Mouse (Mus musculus) hindbrain, embryonic 13.5 days (tissue): Measurements from ENCODE around the gene Morn2. TPM values are rescaled to one million over a fixed set of nuclear protein-coding genes. Genes with fewer than 3 reads are reported as not detected.

Source experiments
- ATAC-seq: fragments of 200-750 bp; cut with Nextera tagmentation; 2 replicates; pipeline ENCODE4 v1.8.0; 2017; ENCODE audit warnings: moderate TSS enrichment; ENCODE audit not compliant: low FRiP score
- H3K27ac ChIP-seq: fragments of 300-500 bp; sonication (generic); 2 replicates; pipeline ENCODE4 v1.5.1; 2015; ENCODE audit warnings: inconsistent platforms, mild to moderate bottlenecking, moderate library complexity
- H3K27me3 ChIP-seq: fragments of 300-500 bp; sonication (generic); 2 replicates; pipeline ENCODE4 v1.6.1; 2015; ENCODE audit warnings: mild to moderate bottlenecking, inconsistent platforms
- H3K36me3 ChIP-seq: fragments of 300-500 bp; sonication (generic); 2 replicates; pipeline ENCODE4 v1.6.1; 2015; ENCODE audit warnings: mild to moderate bottlenecking, inconsistent platforms
- H3K4me1 ChIP-seq: fragments of 300-500 bp; sonication (generic); replicated peaks from 2 replicates; pipeline ENCODE4 v1.6.1; 2015; ENCODE audit warnings: inconsistent platforms
- H3K4me2 ChIP-seq: fragments of 300-500 bp; sonication (generic); 2 replicates; pipeline ENCODE4 v1.6.1; 2015; ENCODE audit warnings: inconsistent platforms, mild to moderate bottlenecking, moderate library complexity
- H3K4me3 ChIP-seq: fragments of 300-500 bp; sonication (generic); 2 replicates; pipeline ENCODE4 v1.5.1; 2015; ENCODE audit warnings: mild to moderate bottlenecking, inconsistent platforms
- H3K9ac ChIP-seq: fragments of 300-500 bp; sonication (generic); 2 replicates; pipeline ENCODE4 v1.6.1; 2015; ENCODE audit warnings: mild to moderate bottlenecking, inconsistent platforms
- H3K9me3 ChIP-seq: fragments of 300-500 bp; sonication (generic); 2 replicates; pipeline ENCODE4 v1.6.1; 2016; ENCODE audit warnings: inconsistent platforms
- WGBS: fragments of 180-500 bp; shearing (Covaris S2); methylation state at CpG from one replicate; pipeline ENCODE4 v1.1.7; 2015; 5-methylcytosine and 5-hydroxymethylcytosine counted together
- polyA plus RNA-seq: library from polyadenylated mRNA; unstranded; fragments of >200 nt; fragmentation: Nextera tagmentation; extraction: Ambion mirVana; gene quantifications from 2 replicates; pipeline ENCODE4 v1.2.1, GENCODE M21; 2015

The Morn2 gene
- polyA plus RNA-seq, 1 experiment from 2014 or later: 55.3 TPM

DNA sequence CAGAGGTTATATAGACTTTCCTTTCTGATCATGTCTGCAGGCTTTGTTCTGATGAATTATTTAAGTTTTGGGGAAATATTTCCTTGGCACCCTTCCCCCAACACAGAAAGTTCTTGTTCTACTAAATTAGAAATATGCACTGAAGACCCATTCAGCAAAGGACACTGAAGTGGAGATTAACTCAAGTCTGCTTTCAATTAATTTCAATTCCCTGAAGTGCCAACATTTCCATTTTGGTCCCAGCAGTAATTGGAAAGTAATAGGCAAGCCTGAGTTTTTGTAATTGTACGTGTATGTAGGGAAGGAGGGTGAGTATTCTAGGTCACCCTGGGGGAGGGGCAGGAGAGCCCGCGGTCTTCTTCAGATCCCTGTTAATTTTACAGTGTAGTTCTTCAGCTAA is 36.4 kb downstream of the Morn2 start:
- H3K27ac ChIP-seq: no peak overlapping the region

DNA sequence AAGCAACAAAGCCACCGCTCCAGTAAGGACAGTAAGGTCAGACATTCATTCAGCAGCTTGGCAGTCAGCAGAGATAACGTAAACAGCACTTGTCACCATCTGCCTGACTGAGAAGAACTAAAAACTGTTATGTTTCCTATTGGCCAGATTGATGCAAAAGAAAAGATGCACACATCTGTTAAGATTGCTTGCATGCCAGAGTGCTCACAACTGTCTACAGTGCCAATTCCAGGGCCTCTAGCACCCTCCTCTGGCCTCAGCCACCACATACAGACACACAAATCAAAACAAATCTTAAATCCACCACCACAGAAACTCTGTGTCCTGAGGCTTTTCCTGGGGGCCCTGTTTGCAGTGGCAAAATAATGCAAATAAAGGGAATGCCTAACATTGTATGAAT is 42.4 kb downstream of the Morn2 start:
- H3K27me3 ChIP-seq: no peaks in the 10 kb centered on the region
- no peak overlapping the region for H3K4me2 ChIP-seq
- ATAC-seq: no peak
- H3K4me3 ChIP-seq: no peak overlapping the region
- WGBS: 90% methylated on average over 2 of the region's 2 CpGs
- H3K4me1 ChIP-seq: no peaks in the 10 kb centered on the region
- H3K27ac ChIP-seq: no peak overlapping the region
- H3K9ac ChIP-seq: no peak overlapping the region
- no peaks in the 10 kb centered on the region for H3K9me3 ChIP-seq
- no peaks in the 10 kb centered on the region for H3K36me3 ChIP-seq

More for the DNA sequence above, 36.4 kb downstream of the Morn2 start:
- whole genome bisulfite sequencing: 72% methylated on average over 3 of the region's 3 CpGs
- Histone ChIP-seq H3K27me3 (no peaks in the 10 kb centered on the region), H3K4me2 (no peak overlapping the region), H3K36me3 (no peaks in the 10 kb centered on the region), H3K9me3 (no peaks in the 10 kb centered on the region), H3K4me3 (no peak overlapping the region), H3K4me1 (no peaks in the 10 kb centered on the region), H3K9ac (no peak overlapping the region)
- ATAC-seq: peak; percentile 65; the same call in 1 of the 2 replicates

GRCm38 (mm10) chr17:80345277-80345676 is 55.3 kb downstream of the Morn2 start:
- no peak for ATAC-seq
- WGBS: 78% methylated on average over 4 of the region's 4 CpGs
- H3K4me2 ChIP-seq: no peak overlapping the region
- H3K27me3 ChIP-seq: 0 out of 2 replicates have a peak, but pooled peaks cover 3% of the 10 kb centered on the region
- H3K36me3 ChIP-seq: no peaks in the 10 kb centered on the region
- H3K4me3 ChIP-seq: no peak overlapping the region
- H3K9ac ChIP-seq: no peak overlapping the region
- no peak overlapping the region for H3K27ac ChIP-seq
- no peaks in the 10 kb centered on the region for H3K9me3 ChIP-seq
- H3K4me1 ChIP-seq: no peaks in the 10 kb centered on the region; the same call in 1 of the 2 replicates

DNA sequence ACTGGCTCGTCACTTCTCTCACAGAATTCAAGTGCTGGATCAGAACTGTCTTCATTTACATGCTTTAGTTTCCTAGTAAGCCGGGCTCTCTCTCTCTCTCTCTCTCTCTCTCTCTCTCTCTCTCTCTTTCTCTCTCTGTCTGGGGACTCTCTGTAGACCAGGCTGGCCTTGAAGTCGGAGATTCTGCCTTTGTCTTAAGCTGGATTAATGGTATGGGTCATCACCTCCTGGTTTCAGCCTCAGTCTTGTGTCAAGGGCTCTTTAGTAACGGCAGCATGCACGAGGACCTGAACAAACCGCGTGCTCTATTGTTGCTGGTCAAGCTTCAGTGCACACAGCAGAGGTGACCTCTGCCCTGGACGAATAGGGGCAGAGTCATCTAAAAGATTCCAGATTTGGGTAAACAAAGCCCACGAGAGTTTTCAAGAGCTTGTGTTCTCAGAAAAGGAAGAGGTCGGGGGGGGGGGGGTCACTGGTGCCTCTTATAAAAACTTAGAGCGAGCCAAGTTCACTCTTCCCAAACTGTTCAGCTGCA is 56.7 kb downstream of the Morn2 start:
- H3K4me1 ChIP-seq: no peaks in the 10 kb centered on the region; the same call in 1 of the 2 replicates
- WGBS: 11% methylated on average over 11 of the region's 11 CpGs
- H3K27me3 ChIP-seq: 0 out of 2 replicates have a peak, but pooled peaks cover 3% of the 10 kb centered on the region
- no peaks in the 10 kb centered on the region for H3K36me3 ChIP-seq
- H3K4me3 ChIP-seq: no peak overlapping the region
- no peak overlapping the region for H3K27ac ChIP-seq
- ATAC-seq: no peak
- H3K9me3 ChIP-seq: no peaks in the 10 kb centered on the region
- no peak overlapping the region for H3K9ac ChIP-seq
- no peak overlapping the region for H3K4me2 ChIP-seq

Other genes with a start within 250 kb of the Morn2 start
- gene Hnrnpll, start 227.9 kb upstream of the Morn2 start, polyA plus RNA-seq: 60.4 and 64.1 TPM in 2 replicates
- 2.0 and 2.4 TPM in 2 replicates for gene Galm, start 162.7 kb upstream of the Morn2 start, polyA plus RNA-seq
- 480 and 495 TPM in 2 replicates for gene Srsf7, start 82.9 kb upstream of the Morn2 start, polyA plus RNA-seq
- 0.17 and 0.18 TPM in 2 replicates for gene Ttc39d, start 82.7 kb upstream of the Morn2 start, polyA plus RNA-seq
- gene Gemin6, start 65.8 kb upstream of the Morn2 start, polyA plus RNA-seq: 21.0 and 22.9 TPM in 2 replicates
- 44.4 and 45.3 TPM in 2 replicates for gene Dhx57, start 273 bp downstream of the Morn2 start, polyA plus RNA-seq
- gene Arhgef33, start 17.2 kb downstream of the Morn2 start, polyA plus RNA-seq: 1.2 and 1.5 TPM in 2 replicates
- gene Gm10190, start 83.3 kb downstream of the Morn2 start, polyA plus RNA-seq: 2.3 and 3.4 TPM in 2 replicates
- gene Sos1, start 190.2 kb downstream of the Morn2 start, polyA plus RNA-seq: 7.5 and 7.7 TPM in 2 replicates